Comparison of ENCODE assay signal across 8 mouse cellular contexts in the genomic region with DNA sequence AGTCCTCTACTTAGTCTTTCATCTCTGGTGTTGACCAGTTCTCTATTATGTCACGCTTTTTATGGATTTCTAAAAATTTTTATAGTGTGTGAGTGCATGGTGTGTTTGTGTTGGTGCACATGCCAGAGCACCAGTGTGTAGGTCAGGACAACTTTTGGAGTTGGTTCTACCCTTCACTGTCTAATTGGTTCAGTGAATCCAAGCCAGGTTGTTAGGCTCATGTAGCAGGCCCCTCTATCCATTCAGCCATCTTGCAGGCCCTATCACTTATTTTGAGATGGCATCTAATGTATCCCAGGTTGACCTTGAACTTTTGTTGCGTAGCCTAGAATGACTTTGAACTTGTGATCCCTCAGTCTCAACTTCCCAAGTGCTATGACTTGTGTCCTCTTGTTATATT. TPM values are rescaled to one million over a fixed set of nuclear protein-coding genes. Genes with fewer than 3 reads are reported as not detected.
A peak's percentile ranks its signal among the peaks of the same experiment; 100 is the strongest.
DNase-seq lines count a peak whose midpoint lies in the region; ATAC-seq and TF ChIP-seq lines count a peak whose summit lies in the region.

No protein-coding gene starts in this region.

- H3K4me2 ChIP-seq in forebrain, embryonic 13.5 days: peak overlapping the region; percentile 62
- H3K4me2 ChIP-seq in limb, embryonic 11.5 days (ENCODE audit: low read depth, severe bottlenecking): peak overlapping the region; percentile 44
- H3K4me2 ChIP-seq in neural tube, embryonic 12.5 days (replicated peaks): peak overlapping the region; percentile 63

- TF ChIP-seq CTCF in layer of hippocampus, adult 2 months (conservative IDR thresholded peaks at IDR 0.05): no peak

- no peak overlapping the region for H3K9ac ChIP-seq in forebrain, embryonic 13.5 days
- H3K9ac ChIP-seq in limb, embryonic 11.5 days (ENCODE audit: low read length): no peak overlapping the region
- no peak overlapping the region for H3K9ac ChIP-seq in neural tube, embryonic 12.5 days

- WGBS in forebrain, embryonic 13.5 days: 79% methylated on average over 2 of the region's 2 CpGs
- WGBS in limb, embryonic 11.5 days: 72% methylated on average over 2 of the region's 2 CpGs
- WGBS in neural tube, embryonic 12.5 days: 81% methylated on average over 2 of the region's 2 CpGs

- intact Hi-C loops in gastrocnemius, postnatal 14 days (cut with DNase I; ENCODE audit: low total_unique reads): no loop called here

- no peak for ATAC-seq in forebrain, embryonic 13.5 days
- ATAC-seq in limb, embryonic 11.5 days (ENCODE audit: insufficient number of reproducible peaks, low FRiP score, low TSS enrichment, low read depth): no peak
- ATAC-seq in neural tube, embryonic 12.5 days (ENCODE audit: low FRiP score, low read depth): no peak
- ATAC-seq in CD4-positive, CD25-positive, alpha-beta regulatory T cell, adult 4 months: no peak

- no peaks in the 10 kb centered on the region for H3K9me3 ChIP-seq in forebrain, embryonic 13.5 days (replicated peaks)
- no peaks in the 10 kb centered on the region for H3K9me3 ChIP-seq in limb, embryonic 11.5 days (ENCODE audit: control insufficient read depth, low read length)
- H3K9me3 ChIP-seq in neural tube, embryonic 12.5 days: no peaks in the 10 kb centered on the region

- H3K27me3 ChIP-seq in forebrain, embryonic 13.5 days: no peaks in the 10 kb centered on the region
- no peaks in the 10 kb centered on the region for H3K27me3 ChIP-seq in limb, embryonic 11.5 days (ENCODE audit: control insufficient read depth, insufficient read depth, low read length)
- no peaks in the 10 kb centered on the region for H3K27me3 ChIP-seq in neural tube, embryonic 12.5 days (replicated peaks)

- peak overlapping the region; percentile 98 for H3K4me3 ChIP-seq in layer of hippocampus, adult 2 months
- H3K4me3 ChIP-seq in forebrain, embryonic 13.5 days: peak overlapping the region; percentile 87
- H3K4me3 ChIP-seq in limb, embryonic 11.5 days (ENCODE audit: low read depth, low read length): peak overlapping the region; percentile 61; the same call in 1 of the 2 replicates
- H3K4me3 ChIP-seq in neural tube, embryonic 12.5 days: peak overlapping the region; percentile 89

- H3K27ac ChIP-seq in layer of hippocampus, adult 2 months: no peak overlapping the region
- H3K27ac ChIP-seq in forebrain, embryonic 13.5 days: no peak overlapping the region
- H3K27ac ChIP-seq in limb, embryonic 11.5 days (replicated peaks; ENCODE audit: low read depth, low read length): no peak overlapping the region
- H3K27ac ChIP-seq in neural tube, embryonic 12.5 days: no peak overlapping the region

- DNase-seq in layer of hippocampus, adult 2 months (ENCODE audit: low spot score in 2 of 2): no peak
- no peak for DNase-seq in layer of hippocampus, adult 8-10 months (ENCODE audit: low spot score in 2 of 2)
- no peak for DNase-seq in limb, embryonic 11.5 days (ENCODE audit: low spot score)
- DNase-seq in gastrocnemius, postnatal 14 days: no peak
- DNase-seq in right cerebral cortex, postnatal 25 days: no peak

- peaks cover 28% of the 10 kb centered on the region for H3K36me3 ChIP-seq in forebrain, embryonic 13.5 days (ENCODE audit: poor library complexity, severe bottlenecking)
- peaks cover 2% of the 10 kb centered on the region for H3K36me3 ChIP-seq in limb, embryonic 11.5 days (ENCODE audit: control insufficient read depth, insufficient read depth, low read length)
- peaks cover 22% of the 10 kb centered on the region; the same call in 1 of the 2 replicates for H3K36me3 ChIP-seq in neural tube, embryonic 12.5 days

- H3K4me1 ChIP-seq in forebrain, embryonic 13.5 days: peaks cover 28% of the 10 kb centered on the region
- peaks cover 4% of the 10 kb centered on the region; the same call in 1 of the 2 replicates for H3K4me1 ChIP-seq in limb, embryonic 11.5 days (ENCODE audit: control insufficient read depth, insufficient read depth, low read length)
- peaks cover 7% of the 10 kb centered on the region for H3K4me1 ChIP-seq in neural tube, embryonic 12.5 days

RNA-seq across cellular contexts. Expression of a gene that starts 2.0 kb away (rescaled TPM):
- 100 to 1,000 TPM in 1 of 2 experiments, 10 to 100 TPM in 1; 93.1 to 103 TPM for total RNA-seq in layer of hippocampus, adult 2 months (2021)
- 100 to 1,000 TPM in 1 of 4 experiments, 10 to 100 TPM in 3; 92.2 to 100 (median 97.3) TPM for total RNA-seq in layer of hippocampus, adult 8-10 months (2022)
- polyA plus RNA-seq in forebrain, embryonic 13.5 days (2015; fragmentation: Nextera tagmentation; extraction: Ambion mirVana): 77.8 and 78.3 TPM in 2 replicates
- polyA plus RNA-seq in limb, embryonic 11.5 days (2014; fragmentation: Nextera tagmentation; extraction: Ambion mirVana): 60.1 and 67.0 TPM in 2 replicates
- 75.4 and 79.8 TPM in 2 replicates for polyA plus RNA-seq in neural tube, embryonic 12.5 days (2016; fragmentation: Nextera tagmentation; extraction: Ambion mirVana)
- polyA plus RNA-seq in CD4-positive, CD25-positive, alpha-beta regulatory T cell, adult 4 months (2017; shearing (Covaris generic)): 10 to 100 TPM; 63.5 to 69.4 TPM
- 10 to 100 TPM; 26.2 to 29.5 TPM for total RNA-seq in gastrocnemius, postnatal 14 days (2021)
